Mouse (Mus musculus) CH12.LX (cell line): ENCODE measurements around the gene Prkce.

Experiments used
- CHD1 ChIP-seq: IDR thresholded peaks from 2 replicates; pipeline ENCODE4 v1.6.1; 2012; ENCODE audit warnings: low read depth, low read length, improper control_type of control experiment, inconsistent platforms
- CTCF ChIP-seq, 2 experiments: IDR thresholded peaks in 1 of 2; conservative IDR thresholded peaks in 1 of 2; 2 replicates each; pipeline ENCODE4 v1.5.1; 2011 to 2012; ENCODE audit warnings: low read depth in 2 of 2, low read length in 2 of 2, improper control_type of control experiment in 1 of 2, inconsistent platforms in 1 of 2, mild to moderate bottlenecking in 1 of 2, moderate library complexity in 1 of 2
- EP300 ChIP-seq: IDR thresholded peaks from 2 replicates; pipeline ENCODE4 v1.6.1; 2011; ENCODE audit warnings: low read length, improper control_type of control experiment
- GABPA ChIP-seq: IDR thresholded peaks from 2 replicates; pipeline ENCODE4 v1.6.1; 2012; ENCODE audit warnings: low read depth, low read length, improper control_type of control experiment, inconsistent platforms; ENCODE audit not compliant: insufficient replicate concordance
- MAX ChIP-seq: IDR thresholded peaks from 2 replicates; pipeline ENCODE4 v1.6.1; 2011; ENCODE audit warnings: low read length, improper control_type of control experiment
- NELFE ChIP-seq: IDR thresholded peaks from 2 replicates; pipeline ENCODE4 v1.6.1; 2011; ENCODE audit warnings: low read depth, low read length, improper control_type of control experiment
- POLR2A ChIP-seq: IDR thresholded peaks from 2 replicates; pipeline ENCODE4 v1.6.1; 2011; ENCODE audit warnings: low read depth, mild to moderate bottlenecking, improper control_type of control experiment, low read length
- RAD21 ChIP-seq: IDR thresholded peaks from 2 replicates; pipeline ENCODE4 v1.6.1; 2011; ENCODE audit warnings: low read depth, mild to moderate bottlenecking, low read length, improper control_type of control experiment, moderate library complexity
- TBP ChIP-seq: conservative IDR thresholded peaks from 2 replicates; pipeline ENCODE4 v1.6.1; 2011; ENCODE audit warnings: low read depth, low read length, improper control_type of control experiment
- UBTF ChIP-seq: IDR thresholded peaks from 2 replicates; pipeline ENCODE4 v1.6.1; 2012; ENCODE audit warnings: low read depth, mild to moderate bottlenecking, inconsistent platforms, low read length, improper control_type of control experiment, moderate library complexity

- TF ChIP-seq POLR2A (no peak), MAX (no peak), CTCF (conservative IDR thresholded peaks at IDR 0.05 in 1 of 2, IDR thresholded peaks at IDR 0.05 in 1 of 2; ENCODE audit: low read depth in 2 of 2, low read length in 2 of 2) (no peak), EP300 (no peak), CHD1 (no peak), RAD21 (no peak), GABPA (no peak), TBP (no peak), NELFE (no peak), UBTF (no peak)
Measured at GRCm38 (mm10) chr17:86185584-86185983, 18.0 kb downstream of the Prkce start.
